Mouse (Mus musculus): ENCODE data around the gene Ccdc47.

DNA sequence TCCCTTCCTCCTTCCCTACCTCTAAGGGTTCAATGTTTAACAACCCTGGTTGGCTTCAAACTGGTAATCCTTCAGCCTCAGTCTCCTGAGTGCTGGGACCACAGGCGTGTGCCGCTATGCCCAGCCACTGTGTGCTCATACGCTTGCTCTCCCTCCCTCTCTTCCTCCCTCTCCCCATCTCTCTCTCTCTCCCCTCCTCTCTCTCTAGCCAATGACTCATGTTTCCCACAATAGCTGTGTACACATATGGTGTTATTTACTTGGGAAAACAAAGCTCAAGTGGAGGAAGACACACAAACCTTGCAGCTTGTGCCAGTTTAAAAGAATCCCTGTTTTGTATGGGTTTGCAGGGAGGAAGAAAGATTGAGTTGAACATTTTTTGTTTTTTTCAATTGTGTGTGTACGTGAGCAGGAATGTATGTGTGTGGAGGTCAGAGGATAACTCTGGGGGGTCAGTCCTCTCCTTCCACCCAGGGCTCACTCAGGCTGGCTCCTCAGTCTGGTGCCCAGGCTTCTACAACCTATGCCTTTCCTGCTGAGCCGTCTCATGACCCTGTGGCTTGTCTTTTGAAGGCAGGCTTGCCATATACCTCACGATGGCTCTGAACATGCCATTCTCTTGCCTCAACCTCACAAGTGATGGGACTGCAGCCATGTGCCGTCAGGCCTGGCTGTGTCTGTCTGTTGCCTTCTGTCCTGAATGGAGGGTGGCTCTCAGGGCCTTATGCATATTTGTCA lies 36.3 kb downstream of the Ccdc47 start:
- TF ChIP-seq CTCF (IDR thresholded peaks at IDR 0.05; ENCODE audit: control insufficient read depth, insufficient read depth, insufficient read length): no peak
- no peak for TF ChIP-seq MAX (IDR thresholded peaks at IDR 0.05)
- TF ChIP-seq CEBPB (IDR thresholded peaks at IDR 0.05; ENCODE audit: low read depth): no peak
- TF ChIP-seq MYOD1 (IDR thresholded peaks at IDR 0.05; ENCODE audit: control insufficient read depth, insufficient read length, low read depth): no peak
- TF ChIP-seq USF1 (IDR thresholded peaks at IDR 0.05; ENCODE audit: low read depth): no peak
